Mouse (Mus musculus) bone marrow macrophage, adult 2 months (primary cell): ENCODE results near the gene Emilin2. TPM values are rescaled to one million over a fixed set of nuclear protein-coding genes. Genes with fewer than 3 reads are reported as not detected.

Source experiments
- H3K27ac ChIP-seq: 2 replicates; pipeline ENCODE4 v1.5.1; 2012; ENCODE audit warnings: low read depth, low read length; ENCODE audit not compliant: insufficient read depth
- H3K4me1 ChIP-seq: 2 replicates; pipeline ENCODE4 v1.6.1; 2012; ENCODE audit warnings: low read length; ENCODE audit not compliant: control insufficient read depth, insufficient read depth
- H3K4me3 ChIP-seq: 2 replicates; pipeline ENCODE4 v1.5.1; 2012; ENCODE audit warnings: mild to moderate bottlenecking, low read length, moderate library complexity; ENCODE audit not compliant: insufficient read depth
- CTCF ChIP-seq: IDR thresholded peaks from 2 replicates; pipeline ENCODE4 v1.5.1; 2012; ENCODE audit warnings: low read depth, mild to moderate bottlenecking, low read length, moderate library complexity
- POLR2A ChIP-seq: IDR thresholded peaks from 2 replicates; pipeline ENCODE4 v1.6.1; 2012; ENCODE audit warnings: mild to moderate bottlenecking, low read depth, low read length, borderline replicate concordance
- polyA plus RNA-seq: library from polyadenylated mRNA; stranded (reverse); fragments of >200 nt; gene quantifications from 2 replicates; pipeline ENCODE4 v1.2.4, GENCODE M21; 2012; ENCODE audit not compliant: missing spikeins, insufficient read depth, insufficient read length

Gene Emilin2
- polyA plus RNA-seq, 1 experiment: 102 TPM

DNA sequence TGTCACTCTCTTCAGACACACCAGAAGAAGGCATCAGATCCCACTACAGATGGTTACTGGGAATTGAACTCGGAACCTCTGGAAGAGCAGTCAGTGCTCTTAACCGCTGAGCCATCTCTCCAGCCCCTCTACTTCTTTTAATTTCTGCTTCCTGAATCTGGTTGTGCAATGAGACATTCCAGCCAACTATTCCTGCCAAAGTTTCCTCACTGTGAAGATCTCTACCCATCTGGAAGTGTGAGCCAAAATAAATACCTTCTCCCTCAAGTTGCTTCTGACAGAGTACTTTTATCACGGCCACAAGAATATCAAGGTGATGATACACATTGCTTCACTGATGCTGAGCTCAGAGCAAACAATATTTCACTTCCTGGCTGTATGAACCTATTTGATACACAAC is 7.6 kb upstream of the Emilin2 start:
- Histone ChIP-seq H3K4me1 (no peaks in the 10 kb centered on the region), H3K4me3 (no peak overlapping the region), H3K27ac (no peak overlapping the region)
- TF ChIP-seq CTCF: no peak
- TF ChIP-seq POLR2A: no peak

DNA sequence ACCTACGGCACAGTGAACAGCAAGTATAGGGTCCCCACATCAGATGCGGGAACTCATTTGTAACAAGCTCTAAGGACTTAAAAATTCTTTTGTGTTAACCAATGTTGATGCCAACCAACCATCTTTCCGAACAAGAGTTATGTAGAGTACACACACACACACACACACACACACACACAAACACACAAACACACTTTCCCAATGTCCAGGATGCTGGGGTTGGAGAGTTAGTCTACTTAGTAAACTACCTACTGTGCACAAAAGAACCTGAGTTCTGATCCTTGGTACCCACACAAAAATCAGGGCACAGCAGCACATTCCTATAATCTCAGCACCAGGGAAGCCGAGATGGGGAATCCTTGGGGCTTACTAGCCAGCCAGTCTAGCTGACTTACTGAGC is 5.8 kb upstream of the Emilin2 start:
- no peak overlapping the region for H3K27ac ChIP-seq

DNA sequence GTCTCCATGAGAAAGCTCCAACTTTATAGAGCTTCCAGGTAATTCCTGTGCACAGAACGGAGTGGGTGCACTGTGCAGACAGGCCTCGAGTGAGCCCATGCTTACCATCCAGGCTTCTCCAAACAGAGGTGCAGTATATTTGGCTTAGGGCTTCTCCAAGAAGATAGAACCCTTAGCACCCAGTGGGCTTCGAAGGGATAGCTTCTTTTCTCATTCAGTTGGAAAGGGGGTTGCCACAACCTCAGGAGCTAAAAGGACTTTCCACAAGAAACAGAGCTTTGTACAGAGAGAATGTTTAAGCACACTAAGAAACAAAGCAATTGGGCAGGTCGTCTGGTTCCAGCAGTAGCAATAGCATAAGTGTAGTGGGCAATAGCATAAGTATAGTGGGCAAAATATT is 2.5 kb upstream of the Emilin2 start:
- Histone ChIP-seq H3K27ac (no peak overlapping the region), H3K4me3 (no peak overlapping the region), H3K4me1 (peaks cover 4% of the 10 kb centered on the region; the same call in 1 of the 2 replicates)
- TF ChIP-seq POLR2A (no peak), CTCF (no peak)

More for the DNA sequence above, 5.8 kb upstream of the Emilin2 start:
- TF ChIP-seq POLR2A (no peak), CTCF (no peak)
- Histone ChIP-seq H3K4me1 (no peaks in the 10 kb centered on the region), H3K4me3 (no peak overlapping the region)

DNA sequence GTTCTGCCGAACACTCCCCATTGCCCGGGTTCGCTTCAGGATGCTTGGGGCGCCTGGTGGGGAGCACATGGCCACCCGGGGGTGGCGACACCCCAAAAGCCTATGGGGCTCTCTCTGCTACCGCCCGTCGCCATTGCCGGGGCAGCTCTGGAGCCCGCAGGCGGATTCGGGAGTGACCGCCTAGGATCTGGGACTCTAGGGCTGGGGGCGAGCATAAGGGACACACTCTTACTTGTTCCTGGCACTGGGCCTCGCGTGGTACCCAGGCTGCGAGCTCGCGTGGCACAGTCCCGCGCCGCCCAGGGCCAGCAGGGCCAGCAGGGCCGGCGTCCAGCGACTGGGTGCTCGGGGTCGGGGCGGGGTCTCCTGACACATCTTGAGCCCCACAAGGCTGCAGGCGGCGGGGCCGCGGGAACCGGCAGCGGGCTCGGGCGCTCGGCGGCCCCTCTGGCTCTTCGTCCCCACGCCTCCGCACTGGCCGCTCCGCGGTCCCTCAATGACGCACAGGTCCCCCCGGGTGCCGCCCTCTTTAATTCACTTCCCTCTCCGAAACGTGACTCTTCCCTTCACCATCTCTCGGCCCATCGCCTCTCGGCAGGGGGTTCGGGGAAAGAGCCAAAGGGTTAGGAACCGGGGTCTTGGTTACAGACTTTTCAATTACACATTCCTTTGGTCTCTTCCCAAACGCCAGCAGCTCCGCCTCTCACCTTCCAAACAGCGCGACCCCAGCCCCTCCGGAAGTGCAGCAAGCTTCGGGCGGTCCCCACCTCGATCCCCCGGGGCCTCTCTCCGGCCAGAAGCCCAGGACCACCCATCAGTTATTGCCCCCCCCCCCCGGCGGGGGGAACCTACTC is 1.1 kb downstream of the Emilin2 start:
- no peak for TF ChIP-seq POLR2A
- no peak for TF ChIP-seq CTCF
- peak overlapping the region; percentile 19; the same call in 1 of the 2 replicates for H3K27ac ChIP-seq
- peaks cover 27% of the 10 kb centered on the region for H3K4me1 ChIP-seq
- H3K4me3 ChIP-seq: peak overlapping the region; percentile 89

DNA sequence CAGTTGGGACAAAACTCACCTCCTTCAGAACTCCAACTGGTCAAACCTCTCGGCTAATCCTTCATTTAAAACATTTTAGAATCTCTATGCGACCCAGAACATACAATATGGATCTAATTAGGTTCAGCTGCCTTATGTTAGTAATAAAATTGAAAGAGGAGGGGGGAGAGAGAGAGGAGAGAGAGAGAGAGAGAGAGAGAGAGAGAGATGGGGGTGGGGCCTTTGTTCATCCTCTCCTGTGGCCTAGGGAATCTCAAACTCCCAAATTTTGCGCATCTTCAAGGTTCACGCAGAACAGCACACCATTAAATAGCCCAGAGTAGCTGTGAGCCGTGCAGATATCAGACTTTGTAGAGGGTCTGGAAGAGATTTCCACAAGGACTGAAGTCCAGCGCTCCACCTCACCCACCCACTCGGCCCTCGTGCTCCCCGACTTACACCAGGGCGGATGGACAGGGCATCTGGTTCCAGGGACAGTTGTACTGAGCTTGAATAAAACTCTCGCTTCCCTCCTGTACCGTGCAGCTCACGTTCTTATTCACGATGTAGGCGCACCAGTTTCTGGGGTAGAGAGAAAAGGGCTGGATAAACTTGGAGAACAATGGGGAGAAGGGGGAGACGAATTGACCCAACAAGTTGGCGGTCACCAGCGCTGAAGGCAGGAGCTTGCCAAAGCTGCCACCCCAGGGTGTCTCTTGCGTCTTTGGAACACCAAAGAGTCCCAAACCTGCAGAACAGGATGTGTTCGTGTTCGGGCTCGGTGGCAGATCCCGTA is 1.9 kb downstream of the Emilin2 start:
- Histone ChIP-seq H3K4me1 (peaks cover 34% of the 10 kb centered on the region), H3K4me3 (peak overlapping the region; percentile 89), H3K27ac (0 out of 2 replicates have a peak overlapping the region, but pooled peaks have one; percentile 19)
- TF ChIP-seq POLR2A (no peak), CTCF (no peak)

DNA sequence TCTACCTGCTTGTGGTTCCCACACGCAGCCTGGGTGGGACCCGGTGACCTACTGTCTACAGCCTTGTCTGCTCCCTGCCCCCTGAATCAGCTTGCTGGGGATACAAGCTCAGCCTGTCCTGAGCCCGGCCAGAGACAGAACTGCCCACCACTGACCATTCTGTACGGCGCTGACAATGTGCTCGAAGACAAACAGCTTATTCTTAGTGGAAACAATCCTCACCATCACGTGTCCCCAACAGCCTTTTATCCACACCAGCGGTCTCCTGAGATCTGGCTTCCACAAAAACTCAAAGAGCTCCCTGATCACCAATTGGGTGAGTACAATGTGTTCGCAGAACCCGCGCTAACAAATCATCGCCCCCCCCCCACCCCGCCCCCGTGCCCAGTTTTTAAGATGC is 2.6 kb downstream of the Emilin2 start:
- peak overlapping the region; percentile 18; the same call in 1 of the 2 replicates for H3K4me3 ChIP-seq
- TF ChIP-seq CTCF (no peak), POLR2A (no peak)
- H3K4me1 ChIP-seq: peaks cover 40% of the 10 kb centered on the region
- no peak overlapping the region for H3K27ac ChIP-seq

DNA sequence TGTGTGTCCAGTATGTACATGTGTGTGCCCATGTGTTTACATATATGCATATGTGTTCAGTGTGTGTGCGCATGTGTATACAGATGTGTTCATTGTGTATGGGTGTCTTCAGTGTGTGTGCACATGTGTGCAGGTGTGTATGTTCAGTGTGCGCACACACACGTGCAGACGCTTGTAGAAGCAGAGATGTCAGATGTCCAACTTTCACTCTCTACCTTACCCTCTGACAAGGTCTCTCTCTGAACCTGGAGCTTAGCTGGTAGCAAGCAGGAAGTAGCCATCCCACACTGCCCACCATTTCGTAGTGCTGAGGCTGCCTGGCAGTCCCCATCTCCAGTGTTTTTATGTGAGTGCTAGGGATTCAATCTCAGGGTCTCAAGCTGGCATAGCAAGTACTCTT is 3.5 kb downstream of the Emilin2 start:
- Histone ChIP-seq H3K4me3 (no peak overlapping the region), H3K27ac (no peak overlapping the region), H3K4me1 (peaks cover 40% of the 10 kb centered on the region)
- TF ChIP-seq CTCF (no peak), POLR2A (no peak)

DNA sequence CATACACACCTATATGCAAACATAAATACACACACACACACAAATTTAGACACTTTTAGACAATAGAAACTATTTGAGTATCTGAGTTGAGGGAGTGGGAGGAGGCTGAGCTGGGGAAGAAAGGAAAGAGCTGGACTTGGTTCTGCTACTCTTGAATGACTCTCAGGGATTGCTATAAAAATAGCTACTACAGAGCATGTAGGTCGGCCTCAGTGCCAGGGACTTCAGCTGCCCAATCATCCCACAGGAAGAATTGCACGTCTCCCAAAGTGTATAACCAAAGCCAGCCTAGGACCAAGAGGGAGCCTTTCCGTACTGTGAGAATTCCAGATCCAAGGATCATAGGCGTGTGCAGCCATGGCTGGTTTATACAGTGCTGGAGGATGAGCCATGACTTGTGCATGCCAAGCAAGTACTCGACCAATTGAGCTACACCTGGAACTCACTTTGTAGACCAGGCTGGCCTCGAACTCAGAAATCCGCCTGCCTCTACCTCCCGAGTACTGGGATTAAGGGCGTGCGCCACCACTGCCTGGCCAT is 4.5 kb downstream of the Emilin2 start:
- no peak overlapping the region for H3K27ac ChIP-seq
- H3K4me1 ChIP-seq: peaks cover 46% of the 10 kb centered on the region
- TF ChIP-seq CTCF: no peak
- no peak for TF ChIP-seq POLR2A
- H3K4me3 ChIP-seq: no peak overlapping the region

DNA sequence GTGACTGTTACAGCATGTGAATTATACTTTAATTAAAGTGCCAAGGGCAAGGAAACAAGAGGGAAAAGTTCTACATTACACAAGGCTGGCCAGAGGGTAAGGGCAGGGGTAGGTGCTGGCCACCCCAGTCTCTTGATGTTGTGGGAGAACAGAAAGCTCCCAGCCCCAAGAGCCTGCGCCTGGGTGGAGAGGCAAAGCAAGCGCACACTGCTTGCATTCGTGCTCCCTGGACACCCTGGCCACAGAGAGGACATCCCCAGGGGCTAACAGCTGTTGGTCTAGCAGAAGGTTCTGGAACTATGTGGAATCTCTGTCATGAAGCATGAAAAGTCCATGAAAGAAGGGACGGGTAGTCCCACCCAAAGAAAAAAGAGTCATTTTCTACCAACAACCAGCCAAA is 5.1 kb downstream of the Emilin2 start:
- peaks cover 52% of the 10 kb centered on the region for H3K4me1 ChIP-seq
- no peak overlapping the region for H3K27ac ChIP-seq
- no peak overlapping the region for H3K4me3 ChIP-seq
- TF ChIP-seq POLR2A: no peak
- TF ChIP-seq CTCF: no peak
